In genomic region chr4:133037293-133037692, GRCm38 (mm10) we compare ENCODE assay signal across 11 mouse cellular contexts. TPM values are rescaled to one million over a fixed set of nuclear protein-coding genes. Genes with fewer than 3 reads are reported as not detected.
DNase-seq lines count a peak whose midpoint lies in the region; ATAC-seq and TF ChIP-seq lines count a peak whose summit lies in the region.
"Had no signal": no experiment of that assay in that cellular context is flagged by ENCODE, and none has a peak within 500 bp of the region (broad histone marks: within the 10 kb centered on the region; RNA-seq: fewer than 3 reads in every experiment).

No protein-coding gene starts in this region.

- H3K27ac ChIP-seq in heart, adult 2 months = peak overlapping the region; percentile 67
- H3K27ac ChIP-seq in kidney, postnatal 0 days = no peak overlapping the region
- H3K27ac ChIP-seq in embryonic facial prominence, embryonic 13.5 days = no peak overlapping the region
- H3K27ac ChIP-seq in limb, embryonic 12.5 days = 0 out of 2 replicates have a peak overlapping the region, but pooled peaks have one; percentile 30

- no peak for TF ChIP-seq CTCF in heart, adult 2 months (IDR thresholded peaks at IDR 0.05)
- TF ChIP-seq CTCF in kidney, postnatal 0 days (IDR thresholded peaks at IDR 0.05; ENCODE audit: low read depth) = no peak

- H3K27me3 ChIP-seq in heart, adult 2 months (ENCODE audit: control insufficient read depth, insufficient read depth, low read length) = no peaks in the 10 kb centered on the region
- H3K27me3 ChIP-seq in kidney, postnatal 0 days (ENCODE audit: insufficient read depth, low read length) = no peaks in the 10 kb centered on the region
- H3K27me3 ChIP-seq in embryonic facial prominence, embryonic 13.5 days = peaks cover 9% of the 10 kb centered on the region; the same call in 1 of the 2 replicates
- peaks cover 8% of the 10 kb centered on the region; the same call in 1 of the 2 replicates for H3K27me3 ChIP-seq in limb, embryonic 12.5 days

- peaks cover 31% of the 10 kb centered on the region for H3K4me1 ChIP-seq in heart, adult 2 months (ENCODE audit: control insufficient read depth, insufficient read depth, low read length)
- H3K4me1 ChIP-seq in kidney, postnatal 0 days (replicated peaks; ENCODE audit: insufficient read depth, low read length) = peaks cover 37% of the 10 kb centered on the region
- peaks cover 54% of the 10 kb centered on the region for H3K4me1 ChIP-seq in embryonic facial prominence, embryonic 13.5 days
- peaks cover 61% of the 10 kb centered on the region for H3K4me1 ChIP-seq in limb, embryonic 12.5 days (replicated peaks)

- H3K4me3 ChIP-seq in heart, adult 2 months = no peak overlapping the region
- no peak overlapping the region for H3K4me3 ChIP-seq in kidney, postnatal 0 days (replicated peaks; ENCODE audit: low read depth, low read length)
- no peak overlapping the region for H3K4me3 ChIP-seq in embryonic facial prominence, embryonic 13.5 days
- H3K4me3 ChIP-seq in limb, embryonic 12.5 days (replicated peaks) = no peak overlapping the region

- TF ChIP-seq EP300 in heart, adult 2 months (IDR thresholded peaks at IDR 0.05; ENCODE audit: insufficient read depth, low read depth, low read length) = no peak

- H3K9me3 ChIP-seq in kidney, postnatal 0 days (replicated peaks; ENCODE audit: low read length) = no peaks in the 10 kb centered on the region
- no peaks in the 10 kb centered on the region for H3K9me3 ChIP-seq in embryonic facial prominence, embryonic 13.5 days
- H3K9me3 ChIP-seq in limb, embryonic 12.5 days = no peaks in the 10 kb centered on the region

- intact Hi-C loops in heart, adult 2 months (cut with DNase I) = no loop called here

- H3K9ac ChIP-seq in heart, adult 2 months (ENCODE audit: low read depth, low read length) = peak overlapping the region; percentile 25; the same call in 1 of the 2 replicates
- H3K9ac ChIP-seq in kidney, postnatal 0 days (ENCODE audit: low read depth, low read length) = no peak overlapping the region
- no peak overlapping the region for H3K9ac ChIP-seq in embryonic facial prominence, embryonic 13.5 days
- H3K9ac ChIP-seq in limb, embryonic 12.5 days (replicated peaks) = no peak overlapping the region

- DNase-seq in heart, adult 2 months = no peak
- no peak for DNase-seq in heart, adult 8-10 months (ENCODE audit: low spot score)
- no peak for DNase-seq in kidney, postnatal 0 days (ENCODE audit: low spot score)
- DNase-seq in kidney, adult 8-10 months = no peak
- no peak for DNase-seq in thymus, postnatal 25 days
- DNase-seq: adrenal gland, postnatal 10 days; left cerebral cortex, postnatal 4 days had no signal

- ATAC-seq in kidney, postnatal 0 days (replicated peaks; ENCODE audit: low FRiP score, low read depth) = no peak
- ATAC-seq in embryonic facial prominence, embryonic 13.5 days (ENCODE audit: insufficient number of reproducible peaks, insufficient read depth, low FRiP score, low TSS enrichment, low read depth) = no peak
- no peak for ATAC-seq in limb, embryonic 12.5 days (ENCODE audit: insufficient number of reproducible peaks, insufficient read depth, low FRiP score, low TSS enrichment, low read depth)
- ATAC-seq in frontal cortex, adult (ENCODE audit: low TSS enrichment) = no peak
- ATAC-seq: midbrain, embryonic 16.5 days had no signal

- peak overlapping the region; percentile 100 for H3K4me2 ChIP-seq in kidney, postnatal 0 days (ENCODE audit: low read length)
- peak overlapping the region; percentile 96; the same call in 1 of the 2 replicates for H3K4me2 ChIP-seq in embryonic facial prominence, embryonic 13.5 days
- peak overlapping the region; percentile 100 for H3K4me2 ChIP-seq in limb, embryonic 12.5 days

- 17% methylated on average over 9 of the region's 9 CpGs for WGBS in heart, adult 2 months
- 31% methylated on average over 9 of the region's 9 CpGs for WGBS in kidney, postnatal 0 days
- 30% methylated on average over 9 of the region's 9 CpGs for WGBS in embryonic facial prominence, embryonic 13.5 days
- 31% methylated on average over 9 of the region's 9 CpGs for WGBS in limb, embryonic 12.5 days

- H3K36me3 ChIP-seq in heart, adult 2 months (ENCODE audit: control insufficient read depth, insufficient read depth, low read length) = peaks cover 4% of the 10 kb centered on the region
- H3K36me3 ChIP-seq in kidney, postnatal 0 days (ENCODE audit: insufficient read depth, low read length) = no peaks in the 10 kb centered on the region
- peaks cover 10% of the 10 kb centered on the region; the same call in 1 of the 2 replicates for H3K36me3 ChIP-seq in embryonic facial prominence, embryonic 13.5 days
- peaks cover 16% of the 10 kb centered on the region; the same call in 1 of the 2 replicates for H3K36me3 ChIP-seq in limb, embryonic 12.5 days

- peaks cover 4% of the 10 kb centered on the region; the same call in 1 of the 2 replicates for H3K79me2 ChIP-seq in heart, adult 2 months (replicated peaks; ENCODE audit: control insufficient read depth, insufficient read depth, low read length)

- TF ChIP-seq POLR2A in heart, adult 2 months (IDR thresholded peaks at IDR 0.05; ENCODE audit: insufficient read depth, low read depth, low read length) = no peak

RNA-seq across cellular contexts. Expression of gene Ahdc1, which starts 26.2 kb away (rescaled TPM):
- 10 to 100 TPM; 42.6 to 50.9 TPM for total RNA-seq in heart, adult 2 months (2021)
- 19.5 and 21.8 TPM in 2 replicates for polyA plus RNA-seq in heart, adult 2 months (2012; rRNA removed)
- 10 to 100 TPM; 37.5 to 52.5 (median 45.0) TPM for total RNA-seq in heart, adult 8-10 months (2022)
- polyA plus RNA-seq in kidney, postnatal 0 days (2015; fragmentation: Nextera tagmentation; extraction: Ambion mirVana) = 6.4 and 6.7 TPM in 2 replicates
- polyA plus RNA-seq in embryonic facial prominence, embryonic 13.5 days (2015; fragmentation: Nextera tagmentation; extraction: Ambion mirVana) = 12.8 and 14.3 TPM in 2 replicates
- polyA plus RNA-seq in limb, embryonic 12.5 days (2016; fragmentation: Nextera tagmentation; extraction: Ambion mirVana) = 13.2 and 14.5 TPM in 2 replicates

Comparison
In these comparisons a context has a peak if more than half of its experiments do, and no peak if none do; other contexts are left out.
1. H3K27ac ChIP-seq: peak in heart, adult 2 months (single experiment) and limb, embryonic 12.5 days (single experiment); none in kidney, postnatal 0 days (single experiment) and embryonic facial prominence, embryonic 13.5 days (single experiment).
2. Peak in every context shown above with its lines, with median percentiles within 50 percentile points of each other: H3K4me2 ChIP-seq.